Comparison of ENCODE assay signal across 17 mouse cellular contexts in genomic region chr7:36348195-36348594, GRCm38 (mm10).
"Had no signal": no experiment of that assay in that cellular context is flagged by ENCODE, and none has a peak within 500 bp of the region (broad histone marks: within the 10 kb centered on the region; RNA-seq: fewer than 3 reads in every experiment).

No protein-coding gene starts in this region.

- ATAC-seq: lung, postnatal 0 days; midbrain, embryonic 13.5 days; midbrain, embryonic 15.5 days had no signal

- H3K4me2 ChIP-seq: lung, embryonic 15.5 days; midbrain, embryonic 11.5 days; midbrain, embryonic 13.5 days; midbrain, embryonic 15.5 days; neural tube, embryonic 12.5 days; stomach, embryonic 15.5 days had no signal

- H3K9ac ChIP-seq: lung, embryonic 15.5 days; midbrain, embryonic 13.5 days; midbrain, embryonic 15.5 days; neural tube, embryonic 12.5 days; stomach, embryonic 15.5 days had no signal

- DNase-seq: lung, adult 2 months; lung, postnatal 14 days; lung, postnatal 36 days; right cerebral cortex, postnatal 14 days; thymus, adult 2 months; thymus, postnatal 25 days; thymus, postnatal 4 days had no signal

- H3K27ac ChIP-seq: lung, embryonic 15.5 days; macrophage; midbrain, embryonic 13.5 days; midbrain, embryonic 15.5 days; neural tube, embryonic 12.5 days; stomach, embryonic 15.5 days; stomach, postnatal 0 days had no signal

- H3K36me3 ChIP-seq: lung, embryonic 15.5 days; midbrain, embryonic 13.5 days; midbrain, embryonic 15.5 days; neural tube, embryonic 12.5 days; stomach, embryonic 15.5 days had no signal

- H3K9me3 ChIP-seq: lung, embryonic 15.5 days; midbrain, embryonic 13.5 days; midbrain, embryonic 15.5 days; neural tube, embryonic 12.5 days; stomach, embryonic 15.5 days had no signal

- H3K4me1 ChIP-seq: lung, embryonic 15.5 days; megakaryocyte, embryonic 14.5 days; midbrain, embryonic 13.5 days; midbrain, embryonic 15.5 days; neural tube, embryonic 12.5 days; stomach, embryonic 15.5 days had no signal

- H3K4me3 ChIP-seq: lung, embryonic 15.5 days; megakaryocyte, embryonic 14.5 days; midbrain, embryonic 13.5 days; midbrain, embryonic 15.5 days; neural tube, embryonic 12.5 days; stomach, embryonic 15.5 days had no signal

- H3K27me3 ChIP-seq: lung, embryonic 15.5 days; megakaryocyte, embryonic 14.5 days; midbrain, embryonic 13.5 days; midbrain, embryonic 15.5 days; neural tube, embryonic 12.5 days; stomach, embryonic 15.5 days had no signal
